Mouse (Mus musculus) cerebral cortex, adult 2 months (tissue): Measurements from ENCODE around the gene Mcemp1.

ENCODE experiments used
- WGBS: fragments of 180-500 bp; shearing (Covaris S2); methylation state at CpG from one replicate; pipeline ENCODE4 v1.1.7; 2018; 5-methylcytosine and 5-hydroxymethylcytosine counted together

Mcemp1 gene

DNA sequence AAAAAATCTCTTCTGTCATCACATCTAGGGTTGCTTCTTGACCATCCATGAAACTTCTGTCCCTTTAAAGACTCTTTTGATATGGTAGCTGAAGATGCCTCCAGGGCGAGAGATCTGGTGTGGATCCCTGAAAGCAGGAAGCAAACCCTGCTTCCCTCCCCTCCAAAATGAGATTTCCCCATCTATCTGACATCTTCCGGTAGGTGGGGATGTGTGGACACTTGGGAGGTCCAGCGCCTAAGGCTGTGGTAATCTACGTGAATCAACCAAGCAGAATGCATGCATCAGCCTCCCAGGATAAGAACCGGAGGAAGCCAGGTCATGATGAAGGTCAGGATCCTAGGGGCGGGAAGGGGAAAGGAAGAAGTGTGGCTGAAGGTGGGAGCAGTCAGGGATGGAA is at the start of gene Mcemp1:
Gene Mcemp1, plus strand, starts transcription at position 248 of the 400 bp plus-strand sequence.
- 79% methylated on average over 6 of the region's 6 CpGs for WGBS

DNA sequence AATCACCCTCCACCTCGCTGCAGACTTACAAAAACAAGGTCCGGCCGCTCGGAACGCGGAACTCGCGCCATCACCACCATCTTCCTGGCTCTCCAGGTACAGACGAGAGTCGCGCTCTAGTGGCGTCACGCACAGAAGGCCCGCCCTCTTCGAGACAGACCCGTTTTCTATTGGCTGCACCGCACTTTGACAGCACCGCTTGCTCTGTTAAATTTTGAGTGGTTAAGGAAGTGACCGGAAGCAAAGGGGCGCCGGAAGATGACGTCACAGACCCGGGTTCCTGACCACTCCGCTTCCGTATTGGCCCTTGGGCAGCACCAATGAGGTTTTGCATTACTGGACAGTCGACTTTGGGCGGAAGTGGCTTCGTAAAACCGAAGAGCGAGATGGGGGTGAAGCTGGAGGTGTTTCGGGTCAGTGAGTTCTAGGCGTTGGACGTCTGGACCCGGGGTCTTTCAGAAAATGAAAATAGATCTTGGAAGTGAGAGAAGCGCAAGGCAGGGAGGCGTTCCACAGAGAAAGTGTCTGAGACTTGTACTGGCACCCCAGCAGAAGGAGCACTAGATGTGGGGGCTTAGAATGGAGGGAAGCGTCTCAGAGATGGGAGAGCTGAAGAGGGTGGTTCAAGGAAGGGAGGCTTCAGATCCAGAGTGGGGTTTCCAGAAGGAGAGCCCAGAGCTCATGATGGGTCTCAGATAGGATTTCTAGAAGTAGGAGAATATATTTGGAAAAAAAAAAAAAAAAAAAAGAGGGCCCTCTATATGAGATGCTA is 44.2 kb upstream of the Mcemp1 start, which contains the start of the genes Xab2 and Pet100:
Gene Xab2, minus strand, starts transcription at position 118 of the 772 bp plus-strand sequence.
Gene Pet100, plus strand, starts transcription at position 350 of the 772 bp plus-strand sequence.
- WGBS: under 1% methylated on average over 37 of the region's 37 CpGs

- 55% methylated on average over 8 of the region's 8 CpGs for WGBS
These were observed 43.4 kb upstream of the Mcemp1 start for GRCm38 (mm10) chr8:3622119-3622518.

GRCm38 (mm10) chr8:3625445-3625844 is 40.1 kb upstream of the Mcemp1 start, which contains the start of gene Pcp2:
Gene Pcp2, minus strand, starts transcription at chr8:3625545.
- 69% methylated on average over 1 of the region's 1 CpGs for WGBS

GRCm38 (mm10) chr8:3626971-3627370 is 38.6 kb upstream of the Mcemp1 start:
- WGBS: 60% methylated on average over 5 of the region's 5 CpGs

GRCm38 (mm10) chr8:3628014-3628413 is 37.5 kb upstream of the Mcemp1 start:
- 30% methylated on average over 5 of the region's 5 CpGs for WGBS

DNA sequence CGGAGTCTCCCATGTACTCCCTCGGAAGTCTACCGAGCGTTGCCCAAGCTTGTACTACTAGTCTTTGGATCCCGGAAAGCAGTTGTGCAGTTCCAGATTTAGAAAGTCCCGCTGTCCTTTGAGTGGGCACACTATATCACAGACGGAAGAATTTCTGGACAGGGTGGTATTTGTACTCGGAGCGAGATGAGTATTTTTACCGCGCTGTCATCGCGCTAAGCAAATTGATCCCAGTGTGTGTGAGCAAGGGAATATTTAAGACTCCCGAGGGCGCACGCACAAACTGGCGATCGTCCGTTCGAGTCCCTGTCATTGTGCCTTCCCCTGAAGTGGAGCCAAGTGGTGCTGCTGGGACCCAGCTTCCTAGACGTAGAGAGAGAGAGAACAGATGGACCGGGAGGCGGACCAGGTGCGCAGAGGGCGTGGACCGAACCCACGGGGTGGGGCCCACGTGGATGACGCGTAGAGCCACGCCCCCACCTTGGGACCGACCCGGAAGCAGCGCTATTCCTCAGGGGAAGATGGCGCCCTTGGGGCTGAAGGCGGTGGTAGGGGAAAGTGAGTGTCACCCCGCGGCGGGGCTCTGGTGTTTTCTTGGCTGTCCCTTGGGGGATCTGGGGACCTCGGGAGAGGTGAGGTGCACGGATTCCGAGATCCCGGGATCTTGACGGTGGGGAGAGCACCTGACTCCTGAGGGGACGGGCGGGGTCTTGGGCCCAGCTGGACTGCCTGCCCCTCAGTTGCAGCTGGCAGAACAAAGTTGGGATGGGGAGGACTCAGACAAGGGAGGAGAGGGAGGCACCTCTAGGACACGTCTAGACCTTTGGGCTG is 34.7 kb upstream of the Mcemp1 start, which contains the start of gene Stxbp2:
Gene Stxbp2, plus strand, starts transcription at position 309 of the 831 bp plus-strand sequence.
- 4% methylated on average over 47 of the region's 47 CpGs for WGBS

DNA sequence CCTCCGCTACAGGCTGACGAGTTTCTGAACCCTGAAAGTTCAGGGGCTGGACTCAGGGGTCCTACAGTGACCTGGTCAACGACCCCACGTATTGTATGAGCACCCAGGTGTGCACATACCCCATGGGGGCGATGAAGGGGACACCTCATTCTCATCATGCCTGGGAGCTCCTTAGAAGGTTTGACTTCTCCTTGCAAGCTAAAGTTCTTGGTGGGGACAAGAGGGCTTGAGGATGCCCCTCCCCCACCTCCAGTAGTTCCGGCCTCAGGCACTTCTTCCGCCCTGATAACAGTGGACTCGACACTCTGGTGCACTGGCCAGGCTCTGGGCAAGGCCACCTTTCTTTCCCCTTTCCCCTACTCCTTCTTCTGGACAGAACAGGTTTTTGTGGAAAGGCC is 34.1 kb upstream of the Mcemp1 start:
- WGBS: 24% methylated on average over 8 of the region's 8 CpGs

- WGBS: 38% methylated on average over 5 of the region's 5 CpGs
These were observed 19.8 kb upstream of the Mcemp1 start for GRCm38 (mm10) chr8:3645804-3646203.

DNA sequence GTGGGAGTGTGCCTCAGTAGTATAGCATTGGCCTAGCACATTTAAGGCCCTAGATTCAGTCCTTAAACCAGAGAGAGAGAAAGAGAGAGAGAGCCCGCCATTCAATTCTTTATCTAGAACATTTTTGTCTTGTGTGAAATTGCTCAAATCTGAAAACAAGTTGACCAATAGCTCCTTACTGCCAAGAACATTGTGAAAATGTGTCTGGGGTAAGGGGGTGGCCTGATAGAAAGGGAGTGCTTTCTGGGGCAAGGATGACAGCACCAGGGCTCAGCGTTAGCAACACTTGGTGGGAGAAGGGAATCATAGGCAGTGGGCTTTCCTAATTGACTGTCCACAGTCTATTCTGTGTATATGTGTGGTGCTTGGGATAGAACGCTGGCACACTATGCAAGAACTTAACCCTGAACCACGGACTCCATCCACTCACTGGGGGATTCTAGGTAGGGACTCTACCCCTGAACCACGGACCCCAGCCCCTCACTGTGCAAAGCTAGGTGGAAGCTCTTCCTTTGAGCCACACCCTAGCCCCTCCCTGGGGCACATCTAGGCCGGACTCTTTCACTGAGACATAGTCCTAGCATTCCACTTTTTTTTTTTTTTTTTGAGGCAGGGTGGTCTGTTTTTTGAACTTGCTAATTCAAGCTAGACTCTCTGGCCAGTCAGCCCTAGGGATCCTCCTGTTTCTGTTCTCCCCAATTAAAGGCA is 18.6 kb upstream of the Mcemp1 start:
- 88% methylated on average over 6 of the region's 6 CpGs for WGBS

DNA sequence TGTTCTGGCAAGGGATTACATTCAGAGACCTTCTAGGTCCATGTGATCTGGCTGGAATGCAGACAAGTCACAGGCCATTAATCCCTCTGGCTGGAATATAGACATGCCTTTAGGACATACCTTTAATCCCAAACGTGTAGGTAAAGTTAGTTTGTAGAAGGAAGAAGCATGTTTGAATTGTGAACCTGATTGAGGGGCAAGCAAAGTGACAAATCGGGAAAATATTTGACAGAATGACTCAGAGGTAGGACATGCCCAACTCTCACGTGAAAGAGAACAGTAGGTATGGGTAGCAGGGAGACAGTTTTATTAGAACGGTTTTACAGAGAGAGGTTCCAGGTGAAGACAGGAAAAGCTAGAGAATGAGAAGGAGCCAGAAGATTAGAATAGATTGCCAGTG is 18.0 kb upstream of the Mcemp1 start:
- 87% methylated on average over 4 of the region's 4 CpGs for WGBS

DNA sequence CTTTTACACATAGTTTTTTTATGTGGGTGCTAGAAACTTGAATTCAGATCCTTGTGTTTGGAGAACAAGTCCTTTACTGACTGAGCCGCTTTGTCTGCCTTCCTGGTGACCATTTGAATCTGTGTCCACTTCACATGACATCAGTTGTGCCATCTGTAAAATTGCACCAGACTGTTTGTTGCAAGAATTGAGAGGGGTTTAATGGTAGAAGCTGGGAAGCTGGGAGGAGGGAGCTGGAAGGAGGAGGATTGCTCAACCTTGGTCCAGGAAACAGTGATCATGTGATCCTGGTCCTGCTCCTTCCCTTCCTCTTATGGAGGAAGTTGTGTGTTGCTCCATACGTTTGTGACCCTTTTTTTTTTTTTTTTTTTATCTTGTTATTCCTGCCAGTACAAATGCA is 17.3 kb upstream of the Mcemp1 start:
- WGBS: 65% methylated on average over 2 of the region's 2 CpGs

- 56% methylated on average over 1 of the region's 1 CpGs for WGBS
These were observed 16.6 kb upstream of the Mcemp1 start for GRCm38 (mm10) chr8:3648990-3649389.

DNA sequence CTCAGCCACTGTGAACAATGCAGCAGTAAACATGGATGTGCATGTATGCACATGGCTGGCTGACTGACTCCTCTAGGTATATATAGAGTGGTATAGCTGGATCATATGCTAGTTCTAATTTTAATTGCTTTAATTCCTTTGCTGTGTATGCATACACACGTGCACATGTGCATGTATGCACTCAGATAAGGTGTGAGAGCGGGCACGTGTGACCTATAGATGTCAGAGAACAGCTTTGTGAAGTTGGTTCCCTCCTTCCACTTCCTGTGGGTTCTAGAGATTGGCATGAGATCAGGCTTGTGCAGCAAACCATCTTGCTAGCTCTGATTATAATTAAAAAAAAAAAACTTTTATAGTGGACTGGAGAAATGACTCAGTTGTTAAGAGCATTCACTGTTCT is 12.7 kb upstream of the Mcemp1 start:
- WGBS: 71% methylated on average over 3 of the region's 3 CpGs

DNA sequence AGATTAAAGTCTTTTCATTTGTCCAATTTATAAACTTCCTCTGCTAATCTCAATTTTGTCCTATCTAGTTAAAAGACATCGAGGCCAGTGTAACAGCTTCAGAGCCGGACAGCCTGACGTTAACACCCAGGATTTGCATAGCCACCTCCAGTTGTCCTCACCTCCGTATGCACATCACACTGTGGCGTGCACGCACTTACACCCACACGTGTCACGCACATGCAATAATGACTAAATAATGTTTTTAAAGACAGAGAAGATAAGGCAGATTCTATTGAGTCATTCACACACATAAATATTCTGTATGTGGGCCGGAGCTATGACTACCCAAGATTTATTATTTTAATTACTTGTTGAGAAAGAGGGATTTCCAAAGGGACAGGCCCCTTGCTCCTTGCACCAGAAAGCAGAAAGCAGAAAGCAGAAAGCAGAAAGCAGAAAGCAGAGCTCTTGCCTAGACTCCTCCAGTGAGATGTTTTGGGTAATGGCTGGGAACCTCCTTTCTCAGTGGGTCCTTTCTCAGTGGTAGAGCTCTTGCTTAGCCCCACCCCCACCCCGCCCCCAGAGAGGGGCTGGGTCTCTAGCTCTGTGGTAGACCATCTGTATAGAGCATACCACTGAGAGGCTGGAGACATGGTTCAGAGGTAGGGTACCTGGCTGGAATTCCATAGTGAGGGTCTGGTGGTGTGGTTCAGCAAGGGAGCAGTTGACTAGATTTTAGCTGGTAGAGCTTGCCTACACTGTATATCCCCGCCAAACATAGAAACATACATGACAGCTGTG is 10.6 kb upstream of the Mcemp1 start:
- WGBS: 69% methylated on average over 11 of the region's 11 CpGs

- WGBS: 80% methylated on average over 3 of the region's 3 CpGs
These were observed 10.0 kb upstream of the Mcemp1 start, which contains the start of gene Retn for GRCm38 (mm10) chr8:3655526-3655925. Gene Retn, plus strand, starts transcription at chr8:3655770.

DNA sequence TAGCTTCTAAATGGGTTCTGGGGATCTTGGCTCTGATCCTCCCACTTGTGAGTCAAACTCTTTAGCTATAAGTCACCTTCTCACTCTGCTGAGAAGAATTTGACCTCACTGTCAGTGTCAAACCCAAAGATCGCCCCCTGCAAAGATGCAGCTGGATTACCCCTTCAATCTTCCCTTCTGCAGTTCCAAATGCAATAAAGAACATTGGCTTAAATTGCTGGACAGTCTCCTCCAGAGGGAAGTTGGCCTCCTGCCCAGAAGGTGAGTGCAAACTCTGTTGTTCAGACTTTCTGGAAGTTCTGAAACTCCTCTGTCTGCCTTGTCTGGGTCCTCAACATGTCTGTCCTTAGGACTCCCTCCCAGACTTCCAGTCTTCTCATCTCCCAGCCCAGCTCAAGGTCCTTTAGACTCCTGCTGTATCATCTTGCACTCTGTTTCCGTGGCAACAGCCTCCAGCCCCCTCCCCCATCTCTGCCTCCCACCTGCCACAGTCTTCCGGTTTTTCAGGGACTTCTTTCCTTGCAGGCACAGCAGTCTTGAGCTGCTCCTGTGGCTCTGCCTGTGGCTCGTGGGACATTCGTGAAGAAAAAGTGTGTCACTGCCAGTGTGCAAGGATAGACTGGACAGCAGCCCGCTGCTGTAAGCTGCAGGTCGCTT is 8.7 kb upstream of the Mcemp1 start:
- WGBS: 20% methylated on average over 7 of the region's 7 CpGs

GRCm38 (mm10) chr8:3660889-3661288 is 4.7 kb upstream of the Mcemp1 start:
- WGBS: 72% methylated on average over 8 of the region's 8 CpGs

- WGBS: 59% methylated on average over 5 of the region's 5 CpGs
These were observed 1.1 kb upstream of the Mcemp1 start for GRCm38 (mm10) chr8:3664405-3664804.

DNA sequence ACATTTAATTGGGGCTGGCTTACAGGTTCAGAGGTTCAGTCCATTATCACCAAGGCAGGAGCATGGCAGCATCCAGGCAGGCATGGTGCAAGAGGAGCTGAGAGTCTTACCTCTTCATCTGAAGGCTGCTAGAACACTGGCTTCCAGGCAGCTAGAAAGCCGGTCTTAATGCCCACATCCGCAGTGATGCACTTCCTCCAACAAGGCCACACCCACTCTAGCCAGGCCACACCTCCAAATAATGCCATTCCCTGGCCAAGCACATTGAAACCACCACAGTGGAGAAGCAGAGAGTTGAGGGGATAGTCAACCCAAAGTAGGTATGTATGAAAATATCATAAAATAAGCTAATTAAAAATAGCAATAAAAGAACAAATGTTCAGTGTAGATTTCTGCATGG is 4.8 kb downstream of the Mcemp1 start:
- 68% methylated on average over 2 of the region's 2 CpGs for WGBS
